Mouse (Mus musculus) stomach, postnatal 0 days (tissue): Measurements from ENCODE around the gene Fosb. TPM values are rescaled to one million over a fixed set of nuclear protein-coding genes. Genes with fewer than 3 reads are reported as not detected.

Experiments
- ATAC-seq: fragments of 200-750 bp; cut with Nextera tagmentation; 2 replicates; pipeline ENCODE4 v1.8.0; 2017; ENCODE audit not compliant: low FRiP score, low TSS enrichment
- DNase-seq: peaks from one replicate; pipeline ENCODE4 v3.0.0-alpha.2; 2016; ENCODE audit warnings: low spot score
- H3K27ac ChIP-seq: fragments of 300-500 bp; sonication (generic); replicated peaks from 2 replicates; pipeline ENCODE4 v1.5.1; 2014; ENCODE audit warnings: mild to moderate bottlenecking, control low read depth
- H3K27me3 ChIP-seq: fragments of 300-500 bp; sonication (generic); 2 replicates; pipeline ENCODE4 v1.6.1; 2014; ENCODE audit warnings: low read length; ENCODE audit not compliant: control insufficient read depth, insufficient read depth
- H3K36me3 ChIP-seq: fragments of 300-500 bp; sonication (generic); 2 replicates; pipeline ENCODE4 v1.6.1; 2014; ENCODE audit warnings: low read length, mixed read lengths; ENCODE audit not compliant: control insufficient read depth, insufficient read depth
- H3K4me1 ChIP-seq: fragments of 300-500 bp; sonication (generic); replicated peaks from 2 replicates; pipeline ENCODE4 v1.6.1; 2014; ENCODE audit warnings: antibody characterized with exemption; ENCODE audit not compliant: control insufficient read depth, insufficient read depth
- H3K4me2 ChIP-seq: fragments of 300-500 bp; sonication (generic); replicated peaks from 2 replicates; pipeline ENCODE4 v1.6.1; 2014; ENCODE audit warnings: low read depth, mild to moderate bottlenecking, control low read depth, moderate library complexity
- H3K4me3 ChIP-seq: fragments of 300-500 bp; sonication (generic); 2 replicates; pipeline ENCODE4 v1.5.1; 2014; ENCODE audit warnings: low read depth, low read length, control low read depth
- H3K9ac ChIP-seq: fragments of 300-500 bp; sonication (generic); 2 replicates; pipeline ENCODE4 v1.6.1; 2014; ENCODE audit warnings: mild to moderate bottlenecking, low read length, control low read depth, mixed read lengths
- H3K9me3 ChIP-seq: fragments of 300-500 bp; sonication (generic); 2 replicates; pipeline ENCODE4 v1.6.1; 2016; ENCODE audit warnings: low read length; ENCODE audit not compliant: control insufficient read depth
- CTCF ChIP-seq: IDR thresholded peaks from 2 replicates; pipeline ENCODE4 v1.5.1; 2016; ENCODE audit warnings: antibody characterized with exemption, low read depth, mild to moderate bottlenecking, moderate library complexity
- EP300 ChIP-seq: optimal IDR thresholded peaks from 2 replicates; pipeline ENCODE3; 2016; ENCODE audit warnings: antibody characterized with exemption
- WGBS: fragments of 180-500 bp; shearing (Covaris S2); extraction: QIAGEN DNeasy Blood & Tissue Kit; methylation state at CpG from one replicate; pipeline ENCODE4 v1.1.7; 2014; 5-methylcytosine and 5-hydroxymethylcytosine counted together
- polyA plus RNA-seq: library from polyadenylated mRNA; unstranded; fragments of >200 nt; fragmentation: Nextera tagmentation; extraction: Ambion mirVana; gene quantifications from 2 replicates; pipeline ENCODE4 v1.2.1, GENCODE M21; 2015

Gene Fosb
- polyA plus RNA-seq, 1 experiment from 2014 or later: 0.21 TPM

GRCm38 (mm10) chr7:19307739-19308453, 2.0 kb downstream of the Fosb start:
- WGBS: 3% methylated on average over 15 of the region's 18 CpGs
- H3K9me3 ChIP-seq: no peaks in the 10 kb centered on the region
- DNase-seq: peak; percentile 72
- peaks cover 3% of the 10 kb centered on the region; the same call in 1 of the 2 replicates for H3K27me3 ChIP-seq
- H3K36me3 ChIP-seq: no peaks in the 10 kb centered on the region
- peaks cover 8% of the 10 kb centered on the region; the same call in 1 of the 2 replicates for H3K4me1 ChIP-seq
- ATAC-seq: peak; percentile 50
- peak overlapping the region; percentile 99 for H3K4me2 ChIP-seq
- H3K4me3 ChIP-seq: peak overlapping the region; percentile 60
- TF ChIP-seq EP300: no peak
- TF ChIP-seq CTCF: peak; percentile 38
- H3K27ac ChIP-seq: peak overlapping the region; percentile 78
- H3K9ac ChIP-seq: peak overlapping the region; percentile 61

DNA sequence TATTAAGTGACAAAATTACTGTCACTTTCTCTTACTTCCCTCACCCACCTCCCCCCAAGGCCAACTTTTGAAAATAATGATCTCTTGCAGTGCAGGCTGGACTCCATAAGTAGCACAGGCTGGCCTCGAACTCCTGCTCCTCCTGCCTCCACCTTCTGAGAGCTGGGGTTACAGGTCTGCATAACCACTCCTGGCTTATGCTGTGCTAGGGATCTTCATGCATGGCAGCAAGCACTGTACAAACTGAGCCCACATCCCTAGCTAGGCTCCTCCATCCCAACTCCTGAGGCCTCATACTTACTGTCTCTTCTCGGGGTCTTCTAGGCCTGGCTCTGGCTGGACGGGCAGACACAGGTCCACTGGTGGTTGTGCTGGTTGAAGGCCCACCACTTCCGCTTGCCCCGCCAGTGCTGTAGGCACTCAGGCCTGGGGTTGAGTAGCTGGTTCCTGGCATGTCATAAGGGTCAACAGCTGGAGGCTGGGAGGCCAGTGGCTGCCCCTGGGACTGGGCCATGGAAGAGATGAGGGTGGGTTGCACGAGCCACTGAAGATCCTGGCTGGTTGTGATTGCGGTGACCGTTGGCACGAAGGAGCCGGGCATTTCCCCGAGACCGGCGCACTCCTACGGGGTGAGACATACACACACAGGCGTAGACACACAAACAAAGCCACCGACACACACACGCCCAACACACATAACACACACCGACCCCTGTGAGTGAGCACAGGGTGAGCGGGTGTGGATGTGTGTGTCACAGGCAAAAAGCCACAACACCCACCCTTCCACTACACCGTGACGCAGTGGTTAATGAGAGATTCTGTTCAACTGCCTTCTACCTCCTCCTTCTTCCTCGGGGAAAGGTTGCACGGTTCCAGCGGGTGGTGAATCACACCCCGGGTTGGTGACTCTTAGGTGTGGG, 2.8 kb downstream of the Fosb start:
- Histone ChIP-seq H3K27me3 (peaks cover 3% of the 10 kb centered on the region; the same call in 1 of the 2 replicates), H3K4me1 (peaks cover 8% of the 10 kb centered on the region; the same call in 1 of the 2 replicates), H3K9me3 (no peaks in the 10 kb centered on the region), H3K4me2 (peak overlapping the region; percentile 99), H3K9ac (no peak overlapping the region), H3K27ac (no peak overlapping the region), H3K36me3 (no peaks in the 10 kb centered on the region), H3K4me3 (no peak overlapping the region)
- TF ChIP-seq EP300 (no peak), CTCF (no peak)
- DNase-seq: no peak
- ATAC-seq: no peak; the same call in 1 of the 2 replicates
- WGBS: 66% methylated on average over 25 of the region's 25 CpGs

- Histone ChIP-seq H3K9me3 (no peaks in the 10 kb centered on the region), H3K4me3 (no peak overlapping the region), H3K4me1 (peaks cover 8% of the 10 kb centered on the region; the same call in 1 of the 2 replicates), H3K27ac (no peak overlapping the region), H3K36me3 (no peaks in the 10 kb centered on the region), H3K9ac (no peak overlapping the region), H3K27me3 (peaks cover 3% of the 10 kb centered on the region; the same call in 1 of the 2 replicates), H3K4me2 (no peak overlapping the region)
- WGBS: 53% methylated on average over 16 of the region's 16 CpGs
- ATAC-seq: no peak
- no peak for DNase-seq
- TF ChIP-seq CTCF (no peak), EP300 (no peak)
These were observed 3.8 kb downstream of the Fosb start for GRCm38 (mm10) chr7:19305796-19306765.

GRCm38 (mm10) chr7:19305413-19305735, 4.5 kb downstream of the Fosb start:
- Histone ChIP-seq H3K4me2 (no peak overlapping the region), H3K4me3 (no peak overlapping the region), H3K27me3 (peaks cover 3% of the 10 kb centered on the region; the same call in 1 of the 2 replicates), H3K9me3 (no peaks in the 10 kb centered on the region), H3K9ac (no peak overlapping the region), H3K4me1 (peaks cover 8% of the 10 kb centered on the region; the same call in 1 of the 2 replicates), H3K27ac (no peak overlapping the region), H3K36me3 (no peaks in the 10 kb centered on the region)
- WGBS: 12% methylated on average over 6 of the region's 6 CpGs
- ATAC-seq (no peak), DNase-seq (no peak)
- no peak for TF ChIP-seq EP300
- TF ChIP-seq CTCF: no peak
